Mouse (Mus musculus): ENCODE results near the gene Cpm. TPM values are rescaled to one million over a fixed set of nuclear protein-coding genes. Genes with fewer than 3 reads are reported as not detected.

Gene Cpm
- polyA plus RNA-seq, 1 experiment from 2014 or later, result 2.8 TPM

DNA sequence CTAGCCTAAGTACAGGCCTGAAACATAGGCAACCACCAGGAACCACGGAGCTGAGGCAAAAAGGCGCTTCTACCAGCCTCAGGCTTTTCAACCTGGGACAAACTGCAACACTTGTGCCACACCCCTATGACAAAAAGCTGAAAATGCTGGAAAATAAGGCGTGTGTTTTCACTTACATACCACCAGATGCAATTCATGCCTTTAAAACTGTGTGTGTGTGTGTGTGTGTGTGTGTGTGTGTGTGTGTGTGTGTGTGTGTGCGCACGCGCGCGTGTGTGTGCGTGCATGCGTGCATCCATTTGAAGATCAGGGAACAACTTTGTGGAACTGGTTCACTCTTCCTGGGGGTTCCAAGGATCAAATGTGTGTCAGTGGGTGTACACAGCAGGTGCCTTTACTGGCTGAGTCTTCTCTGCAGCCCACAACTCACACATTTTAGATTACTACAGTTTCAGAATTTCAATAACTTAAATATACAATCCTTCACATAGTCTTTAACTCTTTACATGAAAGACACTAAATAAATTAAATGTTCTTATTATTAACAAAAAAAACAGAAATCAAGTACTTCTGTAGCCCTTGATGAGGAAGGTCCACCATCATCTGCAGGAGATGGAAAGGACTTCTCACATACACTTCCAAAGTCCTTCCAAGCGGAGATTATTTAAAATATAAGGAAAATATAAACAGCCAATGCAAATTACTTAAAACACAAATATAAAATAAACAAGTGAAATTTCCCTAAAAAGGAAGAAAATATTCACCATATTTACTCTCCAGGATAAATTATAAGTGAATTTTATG is 60.2 kb downstream of the Cpm start:
- Histone ChIP-seq H3K4me1 (replicated peaks) (no peaks in the 10 kb centered on the region), H3K27me3 (no peaks in the 10 kb centered on the region), H3K27ac (replicated peaks) (no peak overlapping the region), H3K4me3 (no peak overlapping the region), H3K4me2 (no peak overlapping the region), H3K9me3 (no peaks in the 10 kb centered on the region), H3K9ac (no peak overlapping the region), H3K36me3 (peaks cover 58% of the 10 kb centered on the region)
- no peak for ATAC-seq (ENCODE audit: low FRiP score, low read depth)
- 95% methylated on average over 11 of the region's 11 CpGs for WGBS

DNA sequence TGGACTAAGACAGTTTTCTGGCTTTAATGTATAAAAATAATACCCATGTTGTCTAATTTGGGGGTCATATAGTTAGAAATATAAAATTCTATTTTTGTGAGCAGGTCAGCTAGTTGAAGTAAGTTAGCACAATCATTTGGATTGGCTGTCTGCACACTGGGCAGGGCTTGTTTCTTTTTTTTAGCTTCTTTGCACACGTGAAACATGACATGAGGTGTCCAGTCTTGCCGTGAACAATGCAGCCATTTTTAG is 60.7 kb downstream of the Cpm start:
- H3K27ac ChIP-seq (replicated peaks), result no peak overlapping the region
- H3K36me3 ChIP-seq, result peaks cover 63% of the 10 kb centered on the region
- no peak overlapping the region for H3K4me2 ChIP-seq
- H3K9me3 ChIP-seq, result no peaks in the 10 kb centered on the region
- no peak overlapping the region for H3K9ac ChIP-seq
- no peaks in the 10 kb centered on the region for H3K27me3 ChIP-seq
- no peaks in the 10 kb centered on the region for H3K4me1 ChIP-seq (replicated peaks)
- WGBS, result 90% methylated on average over 2 of the region's 2 CpGs
- no peak for ATAC-seq (ENCODE audit: low FRiP score, low read depth)
- no peak overlapping the region for H3K4me3 ChIP-seq

DNA sequence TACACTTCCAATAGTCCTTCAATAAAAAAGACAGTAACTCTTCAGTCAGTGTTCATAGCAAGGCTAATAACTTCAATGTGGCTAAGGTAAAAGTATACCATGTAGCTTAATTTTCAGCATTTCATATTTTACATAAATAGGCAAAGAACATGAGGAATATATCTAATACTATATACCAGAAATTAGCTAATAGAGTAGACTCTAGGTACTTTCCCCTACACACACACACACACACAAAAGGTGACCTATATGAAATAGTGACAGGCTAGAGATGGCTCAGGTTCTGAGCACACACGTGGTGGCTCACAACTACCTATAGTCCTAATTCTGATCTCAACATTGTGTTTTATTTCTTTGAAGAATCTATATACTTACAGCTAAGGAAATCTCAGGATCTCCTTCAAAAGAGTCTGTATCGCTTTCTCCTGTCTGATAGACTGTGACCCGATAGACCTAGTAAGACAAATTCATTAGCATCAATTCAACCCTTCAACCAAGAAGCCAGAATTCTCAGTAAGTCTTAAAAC is 61.5 kb downstream of the Cpm start:
- H3K9ac ChIP-seq, result no peak overlapping the region
- WGBS, result 94% methylated on average over 3 of the region's 3 CpGs

DNA sequence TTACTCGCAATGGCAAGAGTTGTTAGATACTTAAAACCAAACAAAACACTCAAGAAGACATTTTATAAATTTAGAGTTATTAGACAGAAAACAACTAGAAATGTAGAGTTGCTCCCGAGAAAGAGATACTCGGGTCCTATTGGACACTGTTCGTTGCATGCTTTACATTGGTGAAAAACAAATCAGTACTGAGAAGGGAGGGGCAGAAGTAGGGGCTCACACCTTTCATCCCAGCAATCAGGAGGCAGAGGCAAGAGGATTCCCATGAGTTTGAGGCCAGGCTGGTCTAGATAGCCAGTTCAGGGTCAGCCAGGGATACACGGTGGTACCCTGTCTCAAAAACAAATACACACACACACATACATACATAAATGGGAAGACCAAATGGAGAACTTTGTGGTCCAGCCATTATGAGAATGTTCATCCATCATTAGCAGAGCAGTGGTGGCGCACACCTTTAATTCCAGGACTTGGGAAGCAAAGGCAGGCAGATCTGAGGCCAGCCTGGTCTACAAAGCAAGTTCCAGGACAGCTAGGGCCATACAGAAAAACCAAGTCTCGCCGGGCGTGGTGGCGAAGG is 62.2 kb downstream of the Cpm start:
- 96% methylated on average over 10 of the region's 10 CpGs for WGBS
- no peaks in the 10 kb centered on the region for H3K9me3 ChIP-seq
- H3K4me2 ChIP-seq, result no peak overlapping the region
- ATAC-seq (ENCODE audit: low FRiP score, low read depth), result no peak
- no peak overlapping the region for H3K9ac ChIP-seq
- H3K4me3 ChIP-seq, result no peak overlapping the region
- no peaks in the 10 kb centered on the region for H3K4me1 ChIP-seq (replicated peaks)
- H3K27me3 ChIP-seq, result no peaks in the 10 kb centered on the region
- H3K27ac ChIP-seq (replicated peaks), result no peak overlapping the region
- peaks cover 77% of the 10 kb centered on the region for H3K36me3 ChIP-seq

More for the DNA sequence above, 61.5 kb downstream of the Cpm start:
- no peak overlapping the region for H3K4me3 ChIP-seq
- no peaks in the 10 kb centered on the region for H3K9me3 ChIP-seq
- H3K27ac ChIP-seq (replicated peaks), result no peak overlapping the region
- no peaks in the 10 kb centered on the region for H3K27me3 ChIP-seq
- no peaks in the 10 kb centered on the region for H3K4me1 ChIP-seq (replicated peaks)
- H3K36me3 ChIP-seq, result peaks cover 71% of the 10 kb centered on the region
- no peak for ATAC-seq (ENCODE audit: low FRiP score, low read depth)
- H3K4me2 ChIP-seq, result no peak overlapping the region

DNA sequence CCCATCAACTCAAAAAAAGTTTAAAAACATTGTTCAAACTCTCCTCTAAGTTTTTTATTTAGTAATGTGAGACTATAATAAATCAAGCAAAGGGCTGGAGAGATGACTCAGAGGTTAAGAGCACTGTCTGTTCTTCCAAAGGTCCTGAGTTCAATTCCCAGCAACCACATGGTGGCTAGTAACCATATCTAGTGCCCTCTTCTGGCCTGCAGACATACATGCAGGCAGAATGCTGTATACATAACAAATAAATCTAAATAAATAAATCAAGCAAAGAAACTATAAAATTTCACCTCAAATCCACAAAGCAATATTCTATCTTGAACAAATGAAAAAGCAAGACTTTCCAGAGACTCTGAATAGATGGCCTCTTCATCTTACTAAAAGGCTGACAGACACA is 62.9 kb downstream of the Cpm start:
- ATAC-seq (ENCODE audit: low FRiP score, low read depth), result no peak
- Histone ChIP-seq H3K9me3 (no peaks in the 10 kb centered on the region), H3K27ac (replicated peaks) (no peak overlapping the region), H3K4me1 (replicated peaks) (no peaks in the 10 kb centered on the region), H3K4me2 (no peak overlapping the region), H3K27me3 (no peaks in the 10 kb centered on the region), H3K9ac (no peak overlapping the region), H3K4me3 (no peak overlapping the region), H3K36me3 (peaks cover 84% of the 10 kb centered on the region)

DNA sequence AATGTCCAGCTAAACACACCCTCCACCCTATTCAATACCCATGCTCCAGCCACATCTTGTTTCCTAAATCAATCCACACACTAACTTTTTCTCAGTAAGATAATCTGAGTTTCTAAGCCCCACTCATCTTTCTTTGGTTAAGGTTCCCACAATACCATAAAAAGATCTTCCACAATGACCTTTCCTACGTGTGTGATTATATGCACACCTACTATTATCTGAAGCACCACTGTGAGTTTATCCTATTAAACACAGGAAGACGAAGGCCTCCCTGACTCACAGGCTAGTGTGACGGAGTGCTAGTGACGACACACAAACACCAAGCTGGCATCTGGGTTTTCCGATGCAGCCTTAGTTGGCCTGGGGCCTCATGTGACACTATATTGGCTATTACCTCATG is 63.7 kb downstream of the Cpm start:
- Histone ChIP-seq H3K27ac (replicated peaks) (no peak overlapping the region), H3K4me1 (replicated peaks) (no peaks in the 10 kb centered on the region), H3K27me3 (no peaks in the 10 kb centered on the region), H3K4me3 (no peak overlapping the region), H3K36me3 (peaks cover 85% of the 10 kb centered on the region), H3K4me2 (no peak overlapping the region), H3K9me3 (no peaks in the 10 kb centered on the region), H3K9ac (no peak overlapping the region)
- ATAC-seq (ENCODE audit: low FRiP score, low read depth), result no peak
- 97% methylated on average over 5 of the region's 5 CpGs for WGBS

DNA sequence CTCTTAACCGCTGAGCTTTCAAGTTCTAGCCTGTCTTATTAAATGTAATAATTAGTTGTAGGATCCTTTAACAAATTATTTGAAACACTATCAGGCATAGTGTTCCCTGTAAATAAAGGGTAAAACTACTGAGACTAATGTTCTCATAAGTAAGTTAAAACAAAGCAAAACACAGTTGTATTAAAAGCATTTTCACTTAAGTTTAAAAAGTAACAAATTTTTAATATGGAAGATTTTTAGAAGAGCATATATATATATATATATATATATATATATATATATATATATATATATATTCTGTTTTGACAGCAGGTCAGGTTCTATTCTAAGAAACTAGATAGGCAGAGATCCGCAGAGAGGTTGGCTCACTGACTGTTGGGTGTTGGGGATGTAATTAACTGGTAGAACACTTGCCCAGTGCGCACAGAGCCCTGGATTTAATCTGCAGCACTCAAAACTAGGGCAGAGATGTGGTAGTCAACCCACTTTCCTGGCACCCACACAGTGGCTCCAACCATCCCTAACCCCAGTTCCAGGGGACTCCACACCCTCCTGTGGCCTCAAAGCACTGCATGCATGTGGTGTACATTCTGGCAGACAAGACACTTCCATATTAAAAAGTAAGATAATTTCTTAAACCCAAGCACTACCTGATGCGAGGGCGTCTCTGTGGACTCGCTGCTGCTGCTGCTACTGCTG is 65.1 kb downstream of the Cpm start:
- Histone ChIP-seq H3K9ac (no peak overlapping the region), H3K36me3 (peaks cover 89% of the 10 kb centered on the region), H3K4me1 (replicated peaks) (no peaks in the 10 kb centered on the region), H3K9me3 (no peaks in the 10 kb centered on the region), H3K27ac (replicated peaks) (no peak overlapping the region), H3K27me3 (no peaks in the 10 kb centered on the region), H3K4me2 (no peak overlapping the region), H3K4me3 (no peak overlapping the region)
- ATAC-seq (ENCODE audit: low FRiP score, low read depth), result no peak
- 95% methylated on average over 6 of the region's 6 CpGs for WGBS

DNA sequence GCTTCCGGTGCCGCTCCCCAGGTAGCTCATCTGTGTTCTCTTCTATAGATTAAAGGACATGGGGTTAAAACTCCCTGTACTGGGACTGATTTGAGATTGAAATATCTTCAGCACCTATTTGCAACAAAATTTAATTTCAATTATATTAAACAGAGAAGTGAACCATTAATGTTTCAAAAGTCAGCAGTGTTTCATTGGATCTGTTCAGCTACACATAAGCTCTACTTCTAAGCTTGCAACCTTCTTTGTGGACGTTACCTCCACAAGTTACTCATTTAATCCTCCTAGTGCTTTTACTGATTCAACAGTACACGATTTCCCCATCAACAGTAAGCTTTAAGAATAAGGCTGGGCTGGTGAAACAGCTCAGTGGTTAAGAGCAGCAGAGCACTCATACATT is 65.7 kb downstream of the Cpm start:
- ATAC-seq (ENCODE audit: low FRiP score, low read depth), result no peak
- H3K9me3 ChIP-seq, result no peaks in the 10 kb centered on the region
- peaks cover 91% of the 10 kb centered on the region for H3K36me3 ChIP-seq
- H3K4me2 ChIP-seq, result no peak overlapping the region
- 95% methylated on average over 4 of the region's 4 CpGs for WGBS
- no peak overlapping the region for H3K27ac ChIP-seq (replicated peaks)
- H3K4me3 ChIP-seq, result no peak overlapping the region
- no peaks in the 10 kb centered on the region for H3K4me1 ChIP-seq (replicated peaks)
- no peak overlapping the region for H3K9ac ChIP-seq
- H3K27me3 ChIP-seq, result no peaks in the 10 kb centered on the region

DNA sequence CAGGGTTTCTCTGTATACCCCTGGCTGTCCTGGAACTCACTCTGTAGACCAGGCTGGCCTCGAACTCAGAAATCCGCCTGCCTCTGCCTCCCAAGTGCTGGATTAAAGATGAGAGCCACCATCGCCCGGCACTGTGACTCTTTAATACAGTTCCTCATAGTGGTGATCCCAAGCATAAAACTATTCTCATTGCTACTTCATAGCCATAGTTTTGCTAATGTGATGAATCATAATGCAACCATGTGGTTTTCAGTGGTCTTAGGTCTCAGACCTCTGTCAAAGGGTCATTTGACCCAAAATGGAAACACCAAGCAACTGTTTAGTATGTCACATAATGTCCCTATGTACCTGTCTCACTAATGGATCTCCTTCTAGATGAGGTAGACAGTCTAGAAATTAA is 66.3 kb downstream of the Cpm start:
- no peak for ATAC-seq (ENCODE audit: low FRiP score, low read depth)
- WGBS, result 95% methylated on average over 4 of the region's 4 CpGs
- Histone ChIP-seq H3K36me3 (peaks cover 91% of the 10 kb centered on the region), H3K27me3 (no peaks in the 10 kb centered on the region), H3K27ac (replicated peaks) (no peak overlapping the region), H3K9ac (no peak overlapping the region), H3K4me2 (no peak overlapping the region), H3K4me1 (replicated peaks) (no peaks in the 10 kb centered on the region), H3K4me3 (no peak overlapping the region), H3K9me3 (no peaks in the 10 kb centered on the region)

DNA sequence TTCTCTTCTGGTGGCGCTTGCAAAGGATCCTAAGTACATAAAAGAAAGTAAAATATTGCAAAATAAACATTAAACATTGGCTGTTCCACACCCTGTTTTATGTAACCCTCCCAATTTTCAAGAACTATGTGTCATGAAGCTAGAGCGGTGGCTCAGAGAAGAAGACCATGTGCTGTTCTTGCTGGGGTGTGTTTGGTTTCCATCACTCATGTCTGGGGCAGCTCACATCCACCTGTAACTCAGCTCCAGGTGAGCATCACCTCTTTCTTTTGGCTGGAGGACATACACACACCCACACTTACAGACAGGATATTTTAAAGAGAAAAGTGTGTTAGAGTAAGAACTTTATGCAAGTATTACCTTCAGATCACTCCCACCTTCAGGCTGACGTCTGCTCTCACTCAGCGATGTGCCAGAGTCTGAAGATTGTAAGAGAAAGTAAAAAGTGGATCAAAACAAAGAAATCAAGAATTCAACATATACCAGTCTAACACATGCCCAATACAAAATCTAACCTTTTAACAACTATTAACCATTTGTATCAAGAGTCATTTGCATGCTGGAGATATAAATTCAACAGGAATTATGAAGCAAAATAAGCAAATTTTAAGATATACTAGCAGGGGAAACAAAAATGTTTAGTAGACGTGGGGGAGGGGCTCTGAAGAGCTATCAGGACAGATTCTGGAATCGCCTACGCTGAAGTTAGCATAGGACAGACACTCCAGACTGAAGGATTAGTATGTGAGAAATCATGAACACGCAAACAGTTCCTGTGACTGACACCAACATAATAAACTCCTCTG is 66.9 kb downstream of the Cpm start:
- Histone ChIP-seq H3K4me1 (replicated peaks) (no peaks in the 10 kb centered on the region), H3K27me3 (no peaks in the 10 kb centered on the region), H3K27ac (replicated peaks) (no peak overlapping the region), H3K4me3 (no peak overlapping the region), H3K9me3 (no peaks in the 10 kb centered on the region), H3K36me3 (peaks cover 90% of the 10 kb centered on the region), H3K4me2 (no peak overlapping the region), H3K9ac (no peak overlapping the region)
- WGBS, result 95% methylated on average over 8 of the region's 8 CpGs
- ATAC-seq (ENCODE audit: low FRiP score, low read depth), result no peak

DNA sequence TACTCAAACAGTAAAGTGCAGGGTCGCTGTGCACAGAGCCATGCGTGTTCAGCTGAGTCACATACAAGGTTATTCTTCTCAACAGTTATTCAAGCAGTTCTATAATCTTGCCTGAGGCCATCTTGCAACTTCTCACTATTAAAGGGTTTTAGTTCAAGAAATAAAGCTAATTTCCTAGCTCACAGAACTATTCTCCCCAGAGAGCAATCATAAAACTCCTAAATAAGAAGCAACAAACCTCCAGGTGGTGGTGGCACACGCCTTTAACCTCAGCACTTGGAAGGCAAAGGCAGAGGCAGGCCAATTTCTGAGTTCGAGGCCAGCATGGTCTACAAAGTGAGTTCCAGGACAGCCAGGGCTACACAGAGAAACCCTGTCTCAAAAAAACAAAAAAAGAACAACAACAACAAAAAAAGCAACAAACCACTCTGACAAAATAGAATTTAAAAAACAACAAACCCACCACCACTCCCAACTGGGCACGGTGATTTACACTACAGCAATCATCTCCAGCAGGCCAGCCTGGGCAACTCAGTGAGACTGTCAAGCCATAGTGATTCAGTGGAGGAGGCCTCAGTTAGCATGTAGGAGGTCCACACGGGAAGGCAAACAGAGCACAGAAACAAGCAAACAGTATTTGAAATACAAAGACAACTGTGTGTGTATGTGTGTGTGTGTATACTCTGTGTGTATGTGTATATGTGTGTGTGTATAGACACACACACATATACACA is 67.7 kb downstream of the Cpm start:
- H3K9ac ChIP-seq, result no peak overlapping the region
- 93% methylated on average over 6 of the region's 6 CpGs for WGBS
- ATAC-seq (ENCODE audit: low FRiP score, low read depth), result no peak

More for the DNA sequence above, 67.7 kb downstream of the Cpm start:
- no peak overlapping the region for H3K4me3 ChIP-seq
- H3K27me3 ChIP-seq, result no peaks in the 10 kb centered on the region
- H3K36me3 ChIP-seq, result peaks cover 90% of the 10 kb centered on the region
- no peak overlapping the region for H3K4me2 ChIP-seq
- no peak overlapping the region for H3K27ac ChIP-seq (replicated peaks)
- H3K9me3 ChIP-seq, result no peaks in the 10 kb centered on the region
- H3K4me1 ChIP-seq (replicated peaks), result no peaks in the 10 kb centered on the region
